Mouse (Mus musculus) cerebellum, adult 2 months (tissue): ENCODE data around the gene Dscaml1.

ENCODE experiments used
- CTCF ChIP-seq: fragments of 200-500 bp; IDR thresholded peaks from 2 replicates; pipeline ENCODE4 v1.5.1; 2011; ENCODE audit warnings: low read depth, mild to moderate bottlenecking, control low read depth, low read length, moderate library complexity, borderline replicate concordance; ENCODE audit not compliant: insufficient read depth
- POLR2A ChIP-seq: fragments of 200-500 bp; IDR thresholded peaks from 2 replicates; pipeline ENCODE4 v1.6.1; 2011; ENCODE audit warnings: low read length, control low read depth, borderline replicate concordance; ENCODE audit not compliant: insufficient read depth

- TF ChIP-seq CTCF (no peak), POLR2A (no peak)
Measured at GRCm38 (mm10) chr9:45501963-45502641, 75.7 kb downstream of the Dscaml1 start.
